Mouse (Mus musculus): ENCODE measurements around the gene Snai3.

DNA sequence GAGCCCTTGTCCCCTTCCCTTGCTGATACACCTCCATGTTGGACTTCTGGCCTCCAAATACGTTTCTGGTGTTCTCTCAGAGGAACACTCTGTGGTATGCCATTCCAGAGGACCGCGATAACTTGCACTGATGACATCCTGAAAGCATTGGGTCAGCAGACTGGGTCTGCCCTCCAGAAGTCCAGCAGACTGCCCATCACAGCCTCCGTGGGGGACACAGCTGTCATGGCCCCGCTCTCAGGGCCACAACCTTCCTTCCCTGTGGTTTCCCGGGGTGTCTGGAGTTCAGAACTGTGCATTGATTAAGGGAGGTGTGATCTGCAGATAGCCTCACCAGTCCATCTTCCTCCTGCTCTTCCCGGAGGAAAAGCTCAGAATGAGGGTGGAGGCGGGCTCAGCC lies 2.0 kb upstream of the Snai3 start:
- no peak for TF ChIP-seq CTCF (IDR thresholded peaks at IDR 0.05; ENCODE audit: low read depth)
- TF ChIP-seq EP300 (IDR thresholded peaks at IDR 0.05; ENCODE audit: low read depth) = no peak
